Mouse (Mus musculus) testis, adult 2 months (tissue): ENCODE results near the gene Ap1s1. TPM values are rescaled to one million over a fixed set of nuclear protein-coding genes. Genes with fewer than 3 reads are reported as not detected.

Source experiments
- H3K27ac ChIP-seq: fragments of 200-500 bp; 2 replicates; pipeline ENCODE4 v1.5.1; 2012; ENCODE audit warnings: low read depth, low read length; ENCODE audit not compliant: control insufficient read depth, insufficient read depth
- H3K27me3 ChIP-seq: fragments of 200-500 bp; 2 replicates; pipeline ENCODE4 v1.6.1; 2012; ENCODE audit warnings: mild to moderate bottlenecking, low read length, moderate library complexity; ENCODE audit not compliant: control insufficient read depth, insufficient read depth
- H3K36me3 ChIP-seq: fragments of 200-500 bp; 2 replicates; pipeline ENCODE4 v1.6.1; 2012; ENCODE audit warnings: mild to moderate bottlenecking, low read length; ENCODE audit not compliant: control insufficient read depth, insufficient read depth
- H3K4me1 ChIP-seq: fragments of 200-500 bp; 2 replicates; pipeline ENCODE4 v1.6.1; 2012; ENCODE audit warnings: low read length; ENCODE audit not compliant: control insufficient read depth, insufficient read depth
- H3K4me3 ChIP-seq: fragments of 200-500 bp; 2 replicates; pipeline ENCODE4 v1.5.1; 2012; ENCODE audit warnings: low read depth, mild to moderate bottlenecking, low read length, moderate library complexity, mixed read lengths; ENCODE audit not compliant: control insufficient read depth
- CTCF ChIP-seq: fragments of 200-500 bp; IDR thresholded peaks from 2 replicates; pipeline ENCODE4 v1.5.1; 2012; ENCODE audit warnings: low read depth, mild to moderate bottlenecking, inconsistent platforms, low read length, moderate library complexity; ENCODE audit not compliant: control insufficient read depth, insufficient read depth, insufficient replicate concordance
- POLR2A ChIP-seq: fragments of 200-500 bp; IDR thresholded peaks from 2 replicates; pipeline ENCODE4 v1.6.1; 2012; ENCODE audit warnings: low read depth, mild to moderate bottlenecking, inconsistent platforms, low read length, moderate library complexity; ENCODE audit not compliant: control insufficient read depth
- polyA plus RNA-seq: library from polyadenylated mRNA; depleted of rRNA; stranded (reverse); fragments of >200 nt; gene quantifications from 2 replicates; pipeline ENCODE4 v1.2.3, GENCODE M21; 2012

Ap1s1 gene
- polyA plus RNA-seq, 1 experiment: 16.6 TPM

GRCm38 (mm10) chr5:137041442-137041841 is 4.5 kb downstream of the Ap1s1 start:
- no peaks in the 10 kb centered on the region for H3K27me3 ChIP-seq

GRCm38 (mm10) chr5:137039453-137039852 is 6.5 kb downstream of the Ap1s1 start:
- TF ChIP-seq POLR2A: no peak
- TF ChIP-seq CTCF: no peak
- Histone ChIP-seq H3K36me3 (no peaks in the 10 kb centered on the region), H3K4me3 (no peak overlapping the region), H3K4me1 (no peaks in the 10 kb centered on the region), H3K27ac (no peak overlapping the region), H3K27me3 (no peaks in the 10 kb centered on the region)

More at GRCm38 (mm10) chr5:137041442-137041841, 4.5 kb downstream of the Ap1s1 start:
- H3K36me3 ChIP-seq: no peaks in the 10 kb centered on the region
- no peak overlapping the region for H3K4me3 ChIP-seq
- H3K27ac ChIP-seq: no peak overlapping the region
- TF ChIP-seq CTCF (no peak), POLR2A (no peak)
- peaks cover 10% of the 10 kb centered on the region for H3K4me1 ChIP-seq

DNA sequence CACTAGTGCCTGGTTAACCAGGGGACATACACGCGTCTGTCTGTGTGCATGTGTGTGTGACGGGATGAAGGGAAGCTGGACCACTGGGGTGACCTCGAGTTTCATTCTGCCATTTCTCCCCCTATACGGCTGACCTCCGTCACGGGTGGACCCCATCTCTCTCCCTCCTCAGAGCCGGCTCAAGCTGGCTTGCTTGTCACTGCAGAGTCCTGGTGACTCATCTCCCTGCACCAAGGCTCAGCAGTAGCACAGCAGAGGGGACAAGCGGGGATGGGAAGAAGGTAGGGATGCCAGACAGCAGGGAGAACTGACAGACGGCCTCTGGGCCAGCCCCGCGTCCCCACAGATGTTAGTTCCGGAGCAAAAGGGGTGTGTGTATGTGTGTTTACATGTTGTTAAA is 9.7 kb downstream of the Ap1s1 start:
- H3K4me1 ChIP-seq: peaks cover 14% of the 10 kb centered on the region
- no peaks in the 10 kb centered on the region for H3K27me3 ChIP-seq
- H3K27ac ChIP-seq: no peak overlapping the region
- no peaks in the 10 kb centered on the region for H3K36me3 ChIP-seq
- TF ChIP-seq POLR2A (no peak), CTCF (no peak)
- H3K4me3 ChIP-seq: no peak overlapping the region

DNA sequence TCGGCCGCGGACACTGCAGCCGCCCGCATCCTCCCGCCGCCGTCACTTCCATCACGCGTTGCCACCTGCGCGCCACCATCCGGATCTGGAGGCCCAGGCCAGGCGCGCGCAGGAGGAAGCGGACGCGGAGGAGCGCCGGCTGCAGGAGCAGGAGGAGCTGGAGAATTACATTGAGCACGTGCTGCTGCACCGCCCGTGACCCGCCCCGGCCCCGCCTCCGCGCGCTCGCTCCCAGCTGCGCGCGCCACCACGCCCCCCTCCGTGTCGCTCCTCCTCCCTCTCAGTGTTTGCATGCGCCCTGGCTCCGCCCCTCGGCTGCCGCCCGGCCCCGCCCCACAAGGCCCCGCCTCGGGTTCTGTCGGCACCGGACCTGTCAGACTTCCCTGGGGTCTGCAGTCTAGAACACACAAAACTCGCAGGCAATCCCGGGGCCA is 13.3 kb downstream of the Ap1s1 start:
- peak overlapping the region; percentile 19 for H3K4me3 ChIP-seq
- H3K36me3 ChIP-seq: no peaks in the 10 kb centered on the region
- no peak for TF ChIP-seq POLR2A
- 0 out of 2 replicates have a peak, but pooled peaks cover 2% of the 10 kb centered on the region for H3K27me3 ChIP-seq
- no peak overlapping the region for H3K27ac ChIP-seq
- H3K4me1 ChIP-seq: peaks cover 34% of the 10 kb centered on the region

DNA sequence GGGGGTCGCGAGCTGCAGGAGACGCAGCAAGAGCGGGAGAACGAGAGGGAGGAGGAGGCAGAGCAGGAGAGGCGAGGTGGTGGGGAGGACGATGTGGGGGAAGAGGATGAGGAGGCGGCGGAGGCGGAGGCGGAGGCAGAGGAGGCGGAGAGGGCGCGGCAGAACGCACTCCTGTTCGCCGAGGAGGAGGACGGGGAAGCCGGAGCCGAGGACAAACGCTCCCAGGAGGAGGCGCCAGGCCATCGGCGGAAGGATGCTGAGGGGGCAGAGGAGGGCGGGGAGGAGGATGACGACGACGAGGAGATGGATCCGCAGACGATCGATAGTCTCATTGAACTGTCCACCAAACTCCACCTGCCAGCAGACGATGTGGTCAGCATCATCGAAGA is 13.9 kb downstream of the Ap1s1 start:
- Histone ChIP-seq H3K27me3 (0 out of 2 replicates have a peak, but pooled peaks cover 2% of the 10 kb centered on the region), H3K4me3 (peak overlapping the region; percentile 17), H3K27ac (no peak overlapping the region), H3K4me1 (peaks cover 34% of the 10 kb centered on the region), H3K36me3 (no peaks in the 10 kb centered on the region)
- TF ChIP-seq CTCF (no peak), POLR2A (no peak)

DNA sequence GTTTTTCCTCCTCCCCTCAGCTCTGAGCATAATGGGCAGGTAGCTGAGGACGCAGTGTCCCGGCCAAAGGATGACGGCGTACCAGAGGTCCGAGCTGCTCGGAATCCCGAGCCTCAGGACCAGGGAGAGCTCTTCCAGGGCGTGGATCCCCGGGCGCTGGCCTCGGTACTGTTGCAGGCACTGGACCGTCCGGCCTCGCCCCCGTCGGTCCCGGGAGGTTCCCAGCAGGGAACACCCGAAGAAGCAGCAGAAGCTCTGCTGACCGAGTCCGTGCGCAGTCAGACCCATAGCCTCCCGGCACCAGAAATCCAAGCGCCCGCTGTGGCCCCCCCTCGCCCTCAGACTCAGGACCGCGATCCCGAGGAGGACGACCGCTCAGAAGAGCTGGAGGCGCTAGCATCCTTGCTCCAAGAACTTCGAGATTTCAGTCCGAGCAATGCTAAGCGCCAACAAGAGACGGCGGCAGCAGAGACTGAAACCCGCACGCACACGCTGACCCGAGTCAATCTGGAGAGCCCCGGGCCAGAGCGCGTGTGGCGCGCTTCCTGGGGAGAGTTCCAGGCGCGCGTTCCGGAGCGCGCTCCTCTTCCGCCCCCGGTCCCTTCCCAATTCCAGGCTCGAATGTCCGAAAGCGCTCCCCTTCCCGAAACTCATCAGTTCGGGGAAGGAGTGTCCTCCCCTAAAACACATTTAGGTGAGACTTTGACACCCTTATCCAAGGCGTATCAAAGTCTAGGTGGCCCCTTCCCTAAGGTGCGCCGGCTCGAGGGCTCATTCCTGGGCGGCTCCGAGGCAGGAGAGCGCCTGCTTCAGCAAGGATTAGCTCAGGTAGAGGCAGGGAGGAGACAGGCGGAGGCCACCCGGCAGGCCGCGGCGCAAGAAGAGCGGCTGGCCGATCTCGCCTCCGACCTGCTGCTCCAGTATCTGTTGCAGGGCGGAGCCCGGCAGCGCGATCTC is 14.6 kb downstream of the Ap1s1 start:
- Histone ChIP-seq H3K4me3 (peak overlapping the region; percentile 17), H3K4me1 (peaks cover 34% of the 10 kb centered on the region), H3K27ac (no peak overlapping the region), H3K27me3 (0 out of 2 replicates have a peak, but pooled peaks cover 2% of the 10 kb centered on the region), H3K36me3 (no peaks in the 10 kb centered on the region)
- TF ChIP-seq CTCF (no peak), POLR2A (no peak)

DNA sequence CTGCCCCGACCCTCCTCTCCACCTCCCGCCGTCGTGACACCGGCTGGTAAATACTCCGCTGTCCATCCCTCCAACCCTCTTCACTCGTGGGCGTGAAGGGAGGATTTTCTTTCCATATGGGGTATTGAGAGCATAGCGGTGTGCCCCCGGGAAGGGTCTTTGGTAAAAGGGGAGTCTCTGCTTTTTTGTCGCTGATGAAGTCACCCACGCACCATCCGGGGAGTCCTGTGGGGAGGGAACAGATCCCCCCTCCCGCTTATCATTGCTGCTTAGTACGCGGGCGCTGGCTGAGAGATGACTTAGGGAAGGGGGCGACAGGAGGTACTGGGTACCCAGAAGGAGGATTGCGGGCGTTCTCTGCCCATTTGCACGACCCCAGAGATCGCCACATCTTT is 15.5 kb downstream of the Ap1s1 start:
- Histone ChIP-seq H3K36me3 (no peaks in the 10 kb centered on the region), H3K4me1 (peaks cover 34% of the 10 kb centered on the region), H3K4me3 (peak overlapping the region; percentile 21), H3K27ac (no peak overlapping the region), H3K27me3 (0 out of 2 replicates have a peak, but pooled peaks cover 2% of the 10 kb centered on the region)
- TF ChIP-seq POLR2A (no peak), CTCF (no peak)
